Mouse (Mus musculus): ENCODE measurements at regions not wholly inside any gene's neighbourhood (a gene's known extent, or its start where the extent isn't known, plus 50 kb on each side); places are given as distances from the start of the nearest gene placed in this dataset.
"Not testable (repeated sequence)": the region's sequence is repeated elsewhere in the genome, so short reads cannot be mapped to it uniquely, and the experiment has no call there.

DNA sequence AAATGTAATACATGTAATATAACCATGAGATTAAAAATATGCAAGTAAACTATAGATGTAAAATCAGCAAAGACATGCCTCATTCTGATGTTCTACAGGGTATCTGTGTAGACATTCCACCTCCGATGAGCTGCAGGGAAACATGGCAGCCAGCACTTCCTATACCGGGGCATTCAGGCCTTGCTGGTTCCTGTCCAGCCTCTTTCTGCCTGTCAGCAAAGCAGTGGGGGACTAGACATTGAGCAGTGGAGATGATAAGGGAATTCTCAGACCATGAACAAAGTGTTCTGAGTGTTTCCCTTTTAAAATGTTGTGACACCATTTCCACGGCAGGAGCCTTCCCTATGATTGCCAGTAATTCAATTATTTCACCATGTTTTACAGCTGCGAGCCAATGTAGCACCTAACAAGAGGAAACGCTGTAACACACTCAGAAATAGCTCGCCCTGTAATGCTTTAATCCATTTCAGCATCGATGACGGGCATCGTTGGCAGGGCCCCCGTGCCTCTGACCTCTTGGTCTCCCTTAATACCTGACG is 391.6 kb downstream of the Tox3 start:
- H3K4me3 ChIP-seq (ENCODE audit: insufficient read depth in 1 of 2, low read depth in 2 of 2, low read length in 2 of 2): no peak overlapping the region
- no peak for DNase-seq (ENCODE audit: low read depth in 3 of 3, low spot score in 3 of 3)
- WGBS (ENCODE audit: insufficient replicate concordance): 70% methylated on average over 11 of the region's 11 CpGs
- H3K36me3 ChIP-seq (replicated peaks; ENCODE audit: control insufficient read depth, insufficient read depth, low read depth): no peaks in the 10 kb centered on the region
- H3K4me1 ChIP-seq (replicated peaks; ENCODE audit: control insufficient read depth in 2 of 2, insufficient read depth in 2 of 2, low read length in 1 of 2): no peaks in the 10 kb centered on the region
- TF ChIP-seq CTCF (IDR thresholded peaks at IDR 0.05; ENCODE audit: low read depth) (no peak), EP300 (IDR thresholded peaks at IDR 0.05; ENCODE audit: low read depth) (no peak)
- ATAC-seq (ENCODE audit: insufficient read depth): no peak
- no peak overlapping the region for H3K9ac ChIP-seq (replicated peaks)
- no peaks in the 10 kb centered on the region for H3K27me3 ChIP-seq (ENCODE audit: control insufficient read depth, insufficient read depth, low read length)
- H3K9me3 ChIP-seq (ENCODE audit: control insufficient read depth, low read length): no peaks in the 10 kb centered on the region
- no peak overlapping the region for H3K27ac ChIP-seq
- H3K4me2 ChIP-seq (ENCODE audit: low read depth): no peak overlapping the region

DNA sequence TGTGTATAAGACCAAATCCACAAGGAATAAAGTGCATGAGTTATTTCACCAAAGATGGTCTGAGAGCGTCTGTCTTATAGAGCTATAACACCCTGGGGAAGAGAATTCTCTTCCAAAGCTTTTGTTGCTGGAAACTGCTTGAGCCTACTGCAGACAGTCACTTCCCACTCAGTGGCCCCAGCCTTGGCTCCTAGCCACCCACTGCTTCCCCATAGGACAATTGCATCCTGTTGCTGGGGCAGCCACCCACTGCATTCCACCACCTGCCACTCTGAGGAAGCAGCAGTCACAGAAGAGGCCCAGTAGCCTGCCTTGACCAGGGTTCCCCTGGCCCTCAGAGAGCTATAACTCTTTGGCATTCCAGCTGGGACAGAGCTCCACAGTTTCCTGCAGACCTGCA is 409.3 kb downstream of the Tox3 start:
- no peak for DNase-seq (ENCODE audit: low read depth in 3 of 3, low spot score in 3 of 3)
- no peaks in the 10 kb centered on the region for H3K27me3 ChIP-seq (ENCODE audit: control insufficient read depth, insufficient read depth, low read length)
- no peak overlapping the region for H3K27ac ChIP-seq
- H3K9ac ChIP-seq (replicated peaks): no peak overlapping the region
- no peaks in the 10 kb centered on the region for H3K36me3 ChIP-seq (replicated peaks; ENCODE audit: control insufficient read depth, insufficient read depth, low read depth)
- H3K4me1 ChIP-seq (replicated peaks; ENCODE audit: control insufficient read depth in 2 of 2, insufficient read depth in 2 of 2, low read length in 1 of 2): no peaks in the 10 kb centered on the region
- ATAC-seq (ENCODE audit: insufficient read depth): no peak
- H3K4me3 ChIP-seq (ENCODE audit: insufficient read depth in 1 of 2, low read depth in 2 of 2, low read length in 2 of 2): no peak overlapping the region
- 67% methylated on average over 1 of the region's 1 CpGs for WGBS (ENCODE audit: insufficient replicate concordance)
- H3K4me2 ChIP-seq (ENCODE audit: low read depth): no peak overlapping the region
- TF ChIP-seq CTCF (IDR thresholded peaks at IDR 0.05; ENCODE audit: low read depth) (no peak), EP300 (IDR thresholded peaks at IDR 0.05; ENCODE audit: low read depth) (no peak)
- H3K9me3 ChIP-seq (ENCODE audit: control insufficient read depth, low read length): no peaks in the 10 kb centered on the region

GRCm38 (mm10) chr8:89934521-89934920 is 413.6 kb downstream of the Tox3 start:
- Histone ChIP-seq H3K36me3 (replicated peaks; ENCODE audit: control insufficient read depth, insufficient read depth, low read depth) (no peaks in the 10 kb centered on the region), H3K9ac (replicated peaks) (no peak overlapping the region), H3K9me3 (ENCODE audit: control insufficient read depth, low read length) (no peaks in the 10 kb centered on the region), H3K27ac (no peak overlapping the region), H3K4me2 (ENCODE audit: low read depth) (no peak overlapping the region), H3K4me1 (replicated peaks; ENCODE audit: control insufficient read depth in 2 of 2, insufficient read depth in 2 of 2, low read length in 1 of 2) (no peaks in the 10 kb centered on the region), H3K4me3 (ENCODE audit: insufficient read depth in 1 of 2, low read depth in 2 of 2, low read length in 2 of 2) (no peak overlapping the region), H3K27me3 (ENCODE audit: control insufficient read depth, insufficient read depth, low read length) (no peaks in the 10 kb centered on the region)
- ATAC-seq (ENCODE audit: insufficient read depth): no peak
- WGBS (ENCODE audit: insufficient replicate concordance): 51% methylated on average over 2 of the region's 2 CpGs
- no peak for TF ChIP-seq CTCF (IDR thresholded peaks at IDR 0.05; ENCODE audit: low read depth)
- no peak for TF ChIP-seq EP300 (IDR thresholded peaks at IDR 0.05; ENCODE audit: low read depth)
- DNase-seq (ENCODE audit: low read depth in 3 of 3, low spot score in 3 of 3): no peak

- Histone ChIP-seq H3K36me3 (replicated peaks; ENCODE audit: control insufficient read depth, insufficient read depth, low read depth) (no peaks in the 10 kb centered on the region), H3K4me3 (ENCODE audit: insufficient read depth in 1 of 2, low read depth in 2 of 2, low read length in 2 of 2) (no peak overlapping the region), H3K4me1 (replicated peaks; ENCODE audit: control insufficient read depth in 2 of 2, insufficient read depth in 2 of 2, low read length in 1 of 2) (no peaks in the 10 kb centered on the region), H3K4me2 (ENCODE audit: low read depth) (no peak overlapping the region), H3K27me3 (ENCODE audit: control insufficient read depth, insufficient read depth, low read length) (no peaks in the 10 kb centered on the region), H3K9me3 (ENCODE audit: control insufficient read depth, low read length) (no peaks in the 10 kb centered on the region), H3K9ac (replicated peaks) (no peak overlapping the region), H3K27ac (no peak overlapping the region)
- TF ChIP-seq CTCF (IDR thresholded peaks at IDR 0.05; ENCODE audit: low read depth) (no peak), EP300 (IDR thresholded peaks at IDR 0.05; ENCODE audit: low read depth) (no peak)
- 26% methylated on average over 3 of the region's 3 CpGs for WGBS (ENCODE audit: insufficient replicate concordance)
- DNase-seq (ENCODE audit: low read depth in 3 of 3, low spot score in 3 of 3) (no peak), ATAC-seq (ENCODE audit: insufficient read depth) (no peak)
These were observed 421.4 kb downstream of the Tox3 start for GRCm38 (mm10) chr8:89926666-89927232.

GRCm38 (mm10) chr8:89924697-89925096 is 423.4 kb downstream of the Tox3 start:
- not testable (repeated sequence) for H3K36me3 ChIP-seq (replicated peaks; ENCODE audit: control insufficient read depth, insufficient read depth, low read depth); DNase-seq (ENCODE audit: low read depth in 3 of 3, low spot score in 3 of 3); H3K27me3 ChIP-seq (ENCODE audit: control insufficient read depth, insufficient read depth, low read length); H3K9ac ChIP-seq (replicated peaks); H3K9me3 ChIP-seq (ENCODE audit: control insufficient read depth, low read length); H3K27ac ChIP-seq; H3K4me2 ChIP-seq (ENCODE audit: low read depth); H3K4me1 ChIP-seq (replicated peaks; ENCODE audit: control insufficient read depth in 2 of 2, insufficient read depth in 2 of 2, low read length in 1 of 2); H3K4me3 ChIP-seq (ENCODE audit: insufficient read depth in 1 of 2, low read depth in 2 of 2, low read length in 2 of 2); ATAC-seq (ENCODE audit: insufficient read depth)
- no CpG with 5 or more reads among the region's 22 CpGs for WGBS (ENCODE audit: insufficient replicate concordance)
